Mouse (Mus musculus) MEL-GATA-1-ER (cell line): ENCODE data around the gene 1700003H04Rik.

ENCODE experiments used
- DNase-seq: peaks from one replicate; pipeline ENCODE4 v3.0.0-alpha.2; 2012; ENCODE audit warnings: low read depth; ENCODE audit errors: extremely low read depth

The 1700003H04Rik gene

DNA sequence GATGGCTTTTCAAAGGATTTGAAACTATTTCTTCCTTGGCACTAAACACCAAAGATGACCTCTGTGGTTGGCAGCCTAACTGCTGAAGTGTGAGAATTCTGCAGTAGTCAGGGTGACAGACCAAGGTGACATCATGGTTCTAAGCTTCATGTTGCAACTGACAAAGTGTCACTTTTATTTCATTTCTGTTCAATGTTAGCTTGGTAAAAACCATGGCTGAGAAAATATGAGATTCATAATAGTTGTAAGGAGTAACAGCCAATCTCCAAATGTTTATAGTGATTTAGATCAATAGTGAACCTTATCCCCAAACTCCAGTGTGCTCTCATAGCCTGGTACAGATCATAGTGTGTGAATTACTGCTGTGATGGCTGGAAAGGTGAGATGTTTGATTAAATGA, at the start of gene 1700003H04Rik:
TSS of gene 1700003H04Rik (minus strand) at position 101 of the 400 bp plus-strand sequence.
- DNase-seq: no peak

DNA sequence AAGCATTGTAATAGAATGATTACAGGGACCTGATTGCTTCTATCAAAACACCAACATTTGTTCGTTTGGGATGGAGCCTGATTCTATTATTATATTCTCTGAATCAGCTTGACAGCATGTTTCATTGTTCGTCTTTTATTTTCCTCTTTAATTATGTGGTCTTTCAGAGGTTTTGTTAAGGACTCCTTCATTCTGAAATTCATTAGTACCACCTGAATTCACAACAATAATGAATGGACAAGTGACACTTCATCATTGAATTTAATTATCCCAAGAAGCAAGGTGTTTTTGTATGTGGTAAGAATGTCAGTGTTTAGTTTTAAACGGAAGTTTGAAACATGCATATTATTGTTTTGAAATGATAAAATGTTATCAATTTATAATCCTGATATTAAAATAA, 42.1 kb upstream of the 1700003H04Rik start:
- no peak for DNase-seq

DNA sequence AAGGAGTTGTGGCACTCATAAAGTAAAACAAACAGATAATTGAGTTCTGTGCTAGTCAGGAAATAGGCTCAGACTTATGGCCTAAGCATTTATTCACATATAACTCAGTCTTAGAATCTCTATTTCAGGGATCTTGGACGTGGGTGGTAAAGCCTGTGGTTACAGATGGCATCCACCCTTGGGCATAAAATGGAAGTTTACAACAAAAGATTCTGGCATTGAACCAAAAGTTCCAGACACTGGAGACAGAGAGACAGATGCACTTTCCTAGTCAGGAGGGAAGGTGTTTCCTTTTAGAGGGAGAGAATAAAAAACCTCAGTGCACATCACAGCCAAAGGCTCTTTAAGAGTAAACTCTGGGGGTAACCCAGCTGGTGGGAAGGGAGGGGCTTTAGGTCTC, 32.4 kb upstream of the 1700003H04Rik start:
- DNase-seq: no peak

DNA sequence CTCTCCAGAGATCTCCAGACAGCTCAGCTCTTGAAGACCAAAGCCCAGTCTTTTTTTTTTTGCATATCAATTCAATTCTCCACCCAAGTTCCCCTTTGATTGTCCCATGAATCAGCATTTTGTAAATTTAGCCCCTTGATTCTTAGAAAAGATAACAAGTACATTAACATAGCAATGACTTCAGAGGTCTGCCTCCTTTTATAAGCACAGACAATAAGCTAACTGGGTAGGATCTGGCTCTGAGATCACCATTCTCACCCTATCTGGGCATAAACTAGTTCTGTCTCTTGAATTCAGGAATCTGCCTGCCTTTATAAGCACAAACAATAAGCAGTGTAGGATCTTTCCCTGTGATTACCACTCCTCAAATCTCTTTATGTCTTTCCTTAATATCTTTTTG, 29.1 kb upstream of the 1700003H04Rik start:
- DNase-seq: no peak

DNA sequence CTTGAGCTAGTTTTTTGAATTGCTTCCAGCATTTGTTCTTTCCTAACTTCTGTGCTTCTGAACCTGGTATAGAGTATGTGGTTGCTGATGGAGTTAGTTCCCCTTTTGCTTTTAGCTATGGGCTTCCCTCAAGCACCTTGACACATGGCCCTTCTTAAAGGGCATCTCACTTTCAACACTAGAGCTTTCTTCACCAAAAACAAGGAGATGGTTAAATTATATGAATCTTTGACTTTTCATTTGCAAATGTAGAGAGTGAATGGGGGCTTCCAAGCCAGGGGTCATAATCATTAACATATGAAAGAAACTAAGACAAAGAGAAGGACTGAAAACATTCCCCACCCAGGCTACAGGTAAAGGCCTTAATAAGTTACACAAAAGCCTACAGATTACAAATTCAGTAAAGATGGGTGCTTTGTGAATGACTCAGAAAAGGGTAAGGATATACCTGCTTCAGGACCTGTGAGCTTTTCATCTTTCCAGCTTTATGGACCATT, 25.2 kb upstream of the 1700003H04Rik start:
- DNase-seq: peak; percentile 26

DNA sequence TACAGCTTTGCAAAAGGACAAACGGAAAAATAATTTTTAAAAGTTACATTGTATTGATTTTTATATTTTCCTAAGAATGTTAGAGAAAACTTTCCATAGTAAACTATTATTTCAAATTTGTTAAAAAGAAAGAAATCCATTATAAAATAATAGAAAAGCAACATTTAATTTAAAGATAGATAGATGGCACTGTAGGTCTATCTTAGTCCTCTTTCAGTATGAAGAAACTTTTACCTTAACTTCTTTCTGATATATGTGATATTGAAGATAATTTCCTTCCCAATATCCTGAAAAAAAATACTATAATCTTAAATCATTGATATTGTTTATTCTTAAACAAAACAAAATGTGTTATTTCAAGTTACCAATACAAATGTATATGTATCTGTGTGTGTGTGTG, 24.6 kb upstream of the 1700003H04Rik start:
- no peak for DNase-seq

DNA sequence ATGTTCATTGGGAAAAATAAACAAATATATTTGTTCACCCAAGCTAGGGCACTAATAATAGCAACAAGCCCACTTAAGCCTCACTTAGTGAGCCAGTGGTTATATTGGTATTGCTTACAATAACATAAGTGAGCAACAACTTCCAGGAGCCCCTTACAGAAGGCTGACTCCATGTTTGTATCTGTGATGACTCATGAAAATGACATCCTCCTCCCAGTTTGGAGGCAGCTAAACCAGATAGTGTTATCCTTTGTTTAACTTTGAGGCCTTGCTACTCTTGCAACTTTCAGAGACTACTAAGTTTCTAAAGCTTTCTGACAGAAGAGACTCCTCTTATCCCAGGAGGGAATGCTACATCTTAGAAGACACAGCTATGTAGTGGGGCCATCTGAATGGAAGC, 16.9 kb upstream of the 1700003H04Rik start:
- DNase-seq: no peak

DNA sequence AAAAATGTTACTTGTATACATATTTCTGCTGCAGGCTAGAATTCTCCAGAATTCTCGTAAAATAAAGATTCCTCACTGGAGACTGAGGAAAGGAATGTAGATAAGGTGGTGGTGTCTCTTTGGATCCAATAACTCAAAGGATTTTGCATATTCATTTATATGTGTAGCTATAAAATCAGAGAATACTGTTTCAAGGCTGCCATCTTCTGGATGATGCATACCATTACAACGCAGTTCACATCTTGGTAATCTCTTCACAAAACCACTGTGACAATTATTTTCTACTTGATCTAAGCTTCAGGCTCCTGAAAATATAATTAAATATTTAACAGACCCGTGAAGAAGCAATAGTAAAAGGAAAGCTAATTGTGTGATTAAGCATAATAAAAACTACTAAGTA, 6.6 kb upstream of the 1700003H04Rik start:
- DNase-seq: peak; percentile 57

DNA sequence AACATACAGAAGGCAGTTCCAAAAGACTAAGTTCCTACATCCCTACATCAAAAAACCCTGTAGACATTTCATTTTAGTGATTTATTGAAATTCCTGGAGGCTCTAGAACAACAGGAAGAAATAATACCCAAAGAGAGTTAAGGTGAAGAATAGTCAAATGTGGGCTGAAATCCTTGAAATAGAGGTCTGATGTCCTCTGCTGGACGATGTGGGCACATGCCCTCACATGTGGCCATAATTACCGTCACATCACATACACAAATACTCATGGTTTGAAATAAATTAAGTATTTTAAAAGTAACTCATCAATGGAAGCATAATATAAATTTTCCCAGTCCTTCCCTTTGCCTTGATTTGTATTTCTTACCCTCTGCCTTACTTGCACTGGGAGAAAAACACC, 4.9 kb upstream of the 1700003H04Rik start:
- no peak for DNase-seq

DNA sequence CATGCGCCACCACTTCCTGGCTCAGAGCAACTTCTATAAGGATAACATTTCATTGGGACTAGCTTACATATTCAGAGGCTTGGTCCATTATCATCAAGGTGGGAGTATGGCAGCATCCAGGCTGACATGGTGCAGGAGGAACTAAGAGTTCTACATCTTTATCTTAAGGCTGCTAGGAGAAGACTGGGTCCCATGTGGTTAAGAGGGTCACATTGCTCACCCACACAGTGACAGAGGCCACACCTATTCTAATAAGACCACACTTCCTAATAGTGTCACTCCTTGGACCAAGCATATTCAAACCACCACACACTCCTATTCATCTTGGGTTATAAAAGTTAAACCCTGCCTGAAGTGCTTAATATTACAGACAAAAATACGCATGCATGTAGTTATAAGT, 23.6 kb downstream of the 1700003H04Rik start:
- peak; percentile 49 for DNase-seq

DNA sequence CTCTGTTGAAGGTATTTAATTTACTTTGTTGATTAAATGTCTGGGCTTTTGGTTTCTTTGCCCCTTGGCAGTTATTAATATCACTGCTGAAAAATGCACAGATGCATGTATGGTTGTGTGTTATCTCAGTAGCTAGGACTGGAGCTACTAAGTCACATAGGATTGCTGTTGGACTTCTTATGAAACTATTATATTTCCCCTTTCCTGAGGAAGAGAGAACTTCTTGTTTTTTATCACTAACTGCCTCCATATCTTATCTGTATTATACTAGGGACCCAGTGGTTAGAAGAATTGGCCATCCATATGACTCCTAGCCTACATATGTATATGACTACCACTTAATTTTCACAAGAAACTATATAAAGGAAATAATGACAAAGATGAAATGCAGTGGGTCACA, 24.9 kb downstream of the 1700003H04Rik start:
- DNase-seq: peak; percentile 85

DNA sequence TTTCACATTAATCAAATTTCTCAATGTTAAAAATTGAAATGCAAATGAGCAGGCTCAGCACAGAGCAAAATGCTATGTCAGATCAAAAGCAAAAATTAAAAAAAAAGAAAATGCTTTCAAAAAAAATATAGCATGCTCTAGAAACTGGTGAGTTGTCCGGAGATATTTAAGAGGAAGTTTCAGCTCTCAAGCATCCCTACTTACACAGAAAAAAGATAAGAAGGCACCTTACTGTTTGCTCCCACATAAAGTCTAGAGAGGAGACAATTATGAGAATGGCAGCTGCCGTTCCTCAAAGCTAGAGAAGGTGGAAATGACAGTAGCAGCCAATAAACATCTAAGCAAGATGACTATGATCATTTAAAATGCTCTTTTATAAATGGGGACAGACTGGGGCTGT, 25.8 kb downstream of the 1700003H04Rik start:
- peak; percentile 67 for DNase-seq

DNA sequence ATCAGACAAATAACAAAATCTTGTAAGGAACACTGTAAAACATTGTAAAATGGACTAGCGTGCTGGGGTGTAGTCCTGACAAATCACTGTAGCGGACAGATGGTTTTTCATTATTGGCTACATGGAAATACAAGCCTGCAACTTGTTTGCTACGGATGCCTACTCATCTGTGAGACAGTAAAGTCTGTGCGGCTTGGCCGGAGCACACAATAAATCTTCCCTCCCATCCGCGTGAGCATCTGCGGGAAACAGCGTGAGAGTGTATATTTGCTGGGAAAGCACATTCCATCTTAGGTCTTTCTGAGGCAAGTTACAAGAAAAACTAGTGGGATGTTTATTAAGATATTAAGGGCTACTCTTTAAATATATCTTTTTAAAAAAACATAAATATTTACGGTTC, 32.0 kb downstream of the 1700003H04Rik start:
- DNase-seq: no peak

DNA sequence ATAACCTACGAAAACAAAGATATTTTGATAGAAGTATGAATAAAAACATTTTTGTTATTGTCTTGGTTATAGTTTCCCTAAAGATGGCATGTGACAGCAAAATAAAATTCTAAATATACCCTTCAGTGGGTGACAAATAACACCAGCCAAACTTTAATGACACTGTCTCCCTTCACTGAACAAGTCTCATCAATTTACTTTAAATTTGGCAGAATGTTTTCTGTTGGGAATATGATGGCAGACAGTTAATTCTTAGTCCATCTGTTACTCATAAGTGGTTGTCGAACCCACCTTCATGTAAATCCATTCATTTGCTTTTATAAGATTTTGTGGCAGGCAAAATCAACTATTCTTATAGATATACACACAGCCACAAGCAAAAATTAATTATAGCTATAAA, 42.6 kb downstream of the 1700003H04Rik start:
- DNase-seq: no peak

DNA sequence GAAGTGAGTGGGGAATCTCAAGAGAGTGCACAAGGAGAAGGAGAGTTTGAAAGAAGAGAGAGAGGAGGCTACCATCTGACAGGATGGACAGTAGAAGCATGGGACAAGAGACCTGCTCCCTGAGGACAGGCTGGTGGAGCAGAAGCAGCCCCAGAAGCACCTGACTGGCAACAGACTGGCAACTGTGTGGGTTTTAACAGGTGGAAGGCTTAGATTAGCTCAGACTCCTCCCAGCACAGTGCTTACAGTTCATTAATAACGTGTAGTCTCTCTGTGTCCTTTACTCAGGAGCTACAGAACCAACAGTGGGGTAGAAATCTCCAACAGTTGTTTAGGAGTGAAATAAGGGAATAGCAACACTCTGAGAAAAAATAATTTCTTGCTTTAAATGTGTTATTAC, 44.3 kb downstream of the 1700003H04Rik start:
- no peak for DNase-seq

DNA sequence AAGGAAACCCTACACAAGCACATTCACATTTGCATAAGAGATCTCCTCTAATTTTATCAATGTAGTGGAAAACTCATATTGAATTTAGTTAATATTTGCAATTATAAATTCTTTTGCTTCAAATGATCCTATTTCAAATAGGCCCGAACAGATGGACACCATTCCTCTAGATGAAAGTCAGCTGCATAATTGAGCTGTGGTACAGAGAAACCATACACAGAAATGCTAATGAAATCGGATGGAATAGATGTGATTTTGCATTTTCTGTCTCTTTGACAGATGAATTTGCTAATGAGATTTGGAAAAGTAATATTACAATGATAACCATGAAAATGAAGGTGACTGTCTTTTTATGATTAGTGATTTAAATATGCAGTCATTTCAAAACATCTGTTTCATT, 62.1 kb downstream of the 1700003H04Rik start:
- DNase-seq: no peak
